Mouse (Mus musculus) erythroblast, embryonic 14.5 days (primary cell): ENCODE results near the gene Fam213a. TPM values are rescaled to one million over a fixed set of nuclear protein-coding genes. Genes with fewer than 3 reads are reported as not detected.

Experiments
- H3K27me3 ChIP-seq: 2 replicates; pipeline ENCODE4 v1.6.1; 2012; ENCODE audit warnings: inconsistent platforms; ENCODE audit not compliant: control insufficient read depth
- H3K36me3 ChIP-seq: 2 replicates; pipeline ENCODE4 v1.6.1; 2012; ENCODE audit warnings: mild to moderate bottlenecking, inconsistent platforms; ENCODE audit not compliant: control insufficient read depth
- H3K4me1 ChIP-seq: 2 replicates; pipeline ENCODE4 v1.6.1; 2012; ENCODE audit warnings: inconsistent platforms; ENCODE audit not compliant: control insufficient read depth
- H3K4me3 ChIP-seq: replicated peaks from 2 replicates; pipeline ENCODE3; 2012; ENCODE audit warnings: moderate library complexity, mild to moderate bottlenecking, inconsistent platforms
- H3K9me3 ChIP-seq: 2 replicates; pipeline ENCODE4 v1.6.1; 2012; ENCODE audit warnings: low read length, inconsistent platforms, mixed read lengths; ENCODE audit not compliant: control insufficient read depth
- GATA1 ChIP-seq: IDR thresholded peaks from 2 replicates; pipeline ENCODE4 v1.6.1; 2012; ENCODE audit warnings: low read length, inconsistent platforms, mixed read lengths
- TAL1 ChIP-seq: IDR thresholded peaks from 3 replicates; pipeline ENCODE4 v1.6.1; 2012; ENCODE audit warnings: low read length, inconsistent platforms, mixed read lengths
- polyA plus RNA-seq: library from polyadenylated mRNA; stranded (reverse); fragments of >175 nt; gene quantifications from 2 replicates; pipeline ENCODE4 v1.2.3, GENCODE M21; 2012

The Fam213a gene
- polyA plus RNA-seq, 1 experiment: 8.5 TPM

DNA sequence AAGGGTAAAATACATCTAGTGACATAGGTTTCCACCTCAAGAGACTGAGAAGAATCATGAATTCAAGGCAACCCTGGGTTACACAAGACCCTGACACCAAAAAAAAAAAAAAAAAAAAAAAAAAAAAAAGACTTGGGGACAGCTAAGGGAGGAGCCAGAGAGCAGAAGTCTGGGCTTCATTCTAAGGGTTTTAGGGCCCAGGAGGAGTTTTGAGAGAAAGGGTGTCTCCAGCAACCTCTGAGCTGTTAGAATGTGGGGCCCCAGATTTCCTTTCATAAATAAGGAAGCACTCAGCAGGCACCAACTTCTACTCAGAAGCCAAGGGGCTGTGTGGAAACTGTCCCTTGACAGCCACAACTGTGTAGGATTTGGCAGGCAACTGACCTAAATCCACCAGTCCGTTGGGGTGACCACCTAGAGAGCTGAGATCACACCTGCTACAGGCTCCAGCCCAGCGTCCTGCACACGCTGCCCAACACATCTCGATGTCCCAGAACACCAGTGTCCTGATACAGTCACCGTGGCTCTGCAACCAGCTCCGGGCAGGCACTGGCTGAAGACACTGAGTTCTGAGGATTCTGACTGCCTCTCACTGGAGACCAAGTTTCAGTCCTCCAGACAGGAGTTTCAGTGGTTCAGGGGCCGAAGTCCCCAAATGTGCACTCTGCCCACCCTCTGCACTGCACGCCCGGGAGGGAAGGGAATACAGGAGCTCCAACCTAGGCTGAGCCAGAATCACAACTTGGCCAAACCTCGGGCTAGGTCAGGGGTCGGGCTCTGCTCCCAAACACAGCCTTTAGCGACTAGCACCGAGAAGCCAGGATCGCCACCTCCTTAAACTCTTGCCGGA is 47.9 kb downstream of the Fam213a start:
- no peaks in the 10 kb centered on the region for H3K36me3 ChIP-seq

DNA sequence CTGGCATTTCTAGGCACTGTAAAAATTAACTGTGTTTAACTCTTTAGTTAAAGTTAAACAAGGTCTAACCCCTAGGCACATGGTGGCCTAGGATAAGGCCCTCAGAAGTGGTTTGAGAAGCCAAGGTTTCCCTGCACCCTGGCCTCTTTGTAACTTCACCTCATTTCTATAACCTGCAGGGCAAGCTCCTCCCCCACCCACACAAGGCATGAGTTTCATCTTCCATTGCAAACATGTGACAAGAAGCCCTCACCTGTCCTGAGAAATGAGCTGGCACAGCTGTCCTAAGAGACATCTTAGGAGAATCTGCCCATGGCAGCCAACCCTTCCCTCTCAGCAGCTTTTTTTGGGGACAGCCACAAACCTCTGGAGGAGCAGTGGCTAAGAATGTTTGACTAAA is 48.7 kb downstream of the Fam213a start:
- Histone ChIP-seq H3K4me3 (peak overlapping the region; percentile 82), H3K27me3 (peaks cover 9% of the 10 kb centered on the region), H3K9me3 (no peaks in the 10 kb centered on the region), H3K4me1 (peaks cover 81% of the 10 kb centered on the region), H3K36me3 (no peaks in the 10 kb centered on the region)
- no peak for TF ChIP-seq GATA1
- no peak for TF ChIP-seq TAL1

More for the DNA sequence above, 47.9 kb downstream of the Fam213a start:
- peaks cover 73% of the 10 kb centered on the region for H3K4me1 ChIP-seq
- TF ChIP-seq GATA1 (no peak), TAL1 (no peak)
- peaks cover 9% of the 10 kb centered on the region for H3K27me3 ChIP-seq
- peak overlapping the region; percentile 82 for H3K4me3 ChIP-seq
- H3K9me3 ChIP-seq: no peaks in the 10 kb centered on the region

DNA sequence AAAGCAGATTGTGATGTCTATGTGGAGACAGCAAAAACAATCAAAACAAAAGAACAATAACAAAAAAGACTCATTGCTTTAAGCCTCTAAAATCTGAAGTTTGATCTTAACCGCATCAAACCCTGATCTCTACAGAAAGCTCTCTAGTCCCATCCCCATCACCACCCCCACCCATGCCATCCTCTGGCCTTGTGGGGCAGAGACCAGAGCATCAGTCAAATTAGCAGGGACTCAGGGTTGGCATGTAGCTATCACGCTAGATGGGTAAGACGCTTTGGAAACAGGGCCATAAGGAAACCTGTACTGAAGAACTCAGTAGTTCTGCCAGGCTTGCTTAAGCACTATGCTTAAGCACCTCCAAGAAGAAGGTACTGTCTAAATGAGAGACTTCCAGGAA is 49.4 kb downstream of the Fam213a start:
- H3K4me3 ChIP-seq: no peak overlapping the region

DNA sequence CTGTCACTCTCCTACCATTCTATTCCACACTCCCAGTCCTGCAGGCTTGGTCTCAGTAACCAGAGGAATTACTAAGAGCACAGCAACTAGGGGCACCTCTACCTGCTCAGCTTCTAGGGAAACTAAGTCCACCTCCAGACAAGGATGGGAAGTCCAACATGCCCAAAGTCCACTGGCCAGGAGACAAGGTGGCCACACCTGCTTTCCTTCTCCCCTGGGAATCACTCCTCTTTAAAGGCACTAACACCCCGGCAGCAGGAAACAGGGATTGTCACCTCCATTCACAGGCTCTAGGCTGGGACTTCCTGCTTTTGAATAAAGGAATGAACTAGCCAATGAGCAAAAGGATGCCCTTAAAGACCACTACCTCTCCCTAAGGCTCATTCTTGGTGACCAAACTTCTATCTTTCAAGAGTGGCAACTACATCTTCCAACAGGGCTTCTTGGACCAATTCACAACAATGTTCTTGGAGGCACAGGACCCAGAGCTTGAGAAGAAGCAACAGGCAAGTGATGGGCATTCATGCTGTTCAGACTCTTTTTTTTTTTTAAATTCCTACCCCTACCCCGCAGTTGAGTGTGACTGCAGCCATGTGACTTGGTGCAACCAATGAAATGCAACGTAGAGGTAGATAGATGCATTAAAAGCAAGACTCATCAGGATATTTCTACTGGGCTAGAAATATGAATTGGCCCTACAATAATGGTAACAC is 49.9 kb downstream of the Fam213a start:
- Histone ChIP-seq H3K4me3 (no peak overlapping the region), H3K27me3 (peaks cover 9% of the 10 kb centered on the region), H3K4me1 (peaks cover 86% of the 10 kb centered on the region), H3K9me3 (no peaks in the 10 kb centered on the region), H3K36me3 (no peaks in the 10 kb centered on the region; the same call in none of the 2 replicates)
- TF ChIP-seq TAL1 (no peak), GATA1 (no peak)

More for the DNA sequence above, 49.4 kb downstream of the Fam213a start:
- no peaks in the 10 kb centered on the region; the same call in 1 of the 2 replicates for H3K36me3 ChIP-seq
- no peak for TF ChIP-seq TAL1
- TF ChIP-seq GATA1: no peak
- H3K4me1 ChIP-seq: peaks cover 86% of the 10 kb centered on the region
- no peaks in the 10 kb centered on the region for H3K9me3 ChIP-seq
- peaks cover 9% of the 10 kb centered on the region for H3K27me3 ChIP-seq

DNA sequence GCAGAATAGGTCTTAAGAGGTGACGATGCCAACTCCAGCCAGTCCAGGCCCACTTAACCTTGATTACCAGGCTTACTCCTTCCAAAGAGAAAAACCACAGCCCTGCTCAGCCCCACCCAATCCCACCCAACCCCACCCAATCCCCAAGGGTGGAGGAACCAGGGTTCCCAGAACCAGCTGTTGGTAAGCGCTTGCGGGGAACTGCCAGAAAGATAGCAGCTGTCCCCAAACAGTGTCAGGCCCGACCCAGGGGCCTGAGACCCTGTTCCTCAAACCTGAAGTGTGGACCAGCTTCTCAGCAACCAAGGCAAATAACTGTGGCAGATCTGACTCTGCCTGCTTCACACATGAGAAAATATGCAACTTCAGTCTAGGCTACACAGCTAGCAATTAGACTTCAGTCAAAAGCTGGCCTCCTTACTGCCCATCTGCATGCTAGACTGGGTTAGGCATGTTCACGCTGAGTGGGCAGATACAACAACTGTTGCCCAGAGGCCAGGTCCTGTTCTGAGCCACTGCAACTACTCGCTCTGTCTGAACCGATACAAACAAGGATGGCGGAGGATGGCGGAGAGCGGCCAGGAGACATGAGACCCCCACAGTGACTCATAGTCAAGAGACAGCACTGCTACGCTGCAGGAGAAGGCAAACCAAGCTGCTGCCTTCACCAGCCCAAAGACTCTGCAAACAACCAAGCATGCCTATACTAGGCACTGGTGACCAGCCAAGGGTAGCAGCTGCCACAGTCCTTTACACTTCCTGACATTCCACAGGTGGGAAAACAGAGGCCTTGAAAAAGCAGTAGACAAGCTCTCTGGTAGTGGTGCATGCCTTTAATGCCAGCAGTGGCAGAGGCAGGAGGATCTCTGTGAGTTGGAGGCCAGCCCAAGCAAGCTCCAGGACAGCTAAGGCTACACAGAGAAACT is 51.0 kb downstream of the Fam213a start:
- H3K9me3 ChIP-seq: no peaks in the 10 kb centered on the region
- peaks cover 89% of the 10 kb centered on the region for H3K4me1 ChIP-seq
- TF ChIP-seq GATA1: no peak
- no peak for TF ChIP-seq TAL1
- H3K36me3 ChIP-seq: no peaks in the 10 kb centered on the region; the same call in none of the 2 replicates
- peaks cover 4% of the 10 kb centered on the region for H3K27me3 ChIP-seq
- H3K4me3 ChIP-seq: peak overlapping the region; percentile 35

DNA sequence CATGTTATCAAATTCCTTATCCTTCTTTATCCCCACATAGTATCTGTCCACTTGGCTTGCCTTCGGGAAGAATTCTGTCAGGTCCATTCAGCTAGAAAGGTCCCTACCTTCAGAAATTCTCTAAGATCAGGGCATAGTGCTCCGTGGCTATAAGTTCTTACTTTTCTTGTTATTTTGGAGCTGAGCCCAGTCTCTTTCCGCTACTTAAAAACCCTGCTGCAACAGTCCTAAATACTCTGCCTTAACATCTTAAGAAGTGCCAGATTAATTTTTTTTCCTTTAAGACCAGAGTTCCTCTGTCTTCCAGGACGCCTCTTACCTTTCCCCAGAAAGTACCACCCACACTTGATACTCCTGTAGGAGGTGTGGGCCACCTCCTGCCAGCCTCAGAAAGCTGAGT is 53.4 kb downstream of the Fam213a start:
- H3K36me3 ChIP-seq: peaks cover 7% of the 10 kb centered on the region
- no peak overlapping the region for H3K4me3 ChIP-seq
- no peak for TF ChIP-seq GATA1
- no peak for TF ChIP-seq TAL1
- H3K27me3 ChIP-seq: no peaks in the 10 kb centered on the region
- no peaks in the 10 kb centered on the region for H3K9me3 ChIP-seq
- H3K4me1 ChIP-seq: peaks cover 91% of the 10 kb centered on the region

DNA sequence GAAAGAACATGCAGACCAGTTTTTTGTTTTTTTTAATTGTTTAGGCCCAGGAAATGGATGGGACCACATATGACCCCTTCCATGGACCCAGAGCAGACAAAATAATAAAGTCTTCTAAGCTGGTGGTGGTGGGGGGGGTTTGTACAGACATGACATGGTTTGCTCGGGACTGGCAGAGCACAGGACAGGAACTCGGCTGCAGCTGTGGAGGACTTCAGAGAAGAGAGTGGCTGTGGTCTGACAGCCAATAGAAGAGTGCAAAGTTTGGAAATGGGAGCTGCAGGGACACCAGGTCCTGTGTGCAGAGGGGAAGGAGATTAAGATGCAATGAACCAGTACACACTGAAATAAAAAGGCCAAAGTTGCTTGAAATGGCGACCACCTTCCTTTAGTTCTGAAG is 54.0 kb downstream of the Fam213a start:
- TF ChIP-seq GATA1: no peak
- no peak for TF ChIP-seq TAL1
- Histone ChIP-seq H3K36me3 (peaks cover 7% of the 10 kb centered on the region), H3K27me3 (no peaks in the 10 kb centered on the region), H3K9me3 (no peaks in the 10 kb centered on the region), H3K4me1 (peaks cover 90% of the 10 kb centered on the region), H3K4me3 (no peak overlapping the region)

DNA sequence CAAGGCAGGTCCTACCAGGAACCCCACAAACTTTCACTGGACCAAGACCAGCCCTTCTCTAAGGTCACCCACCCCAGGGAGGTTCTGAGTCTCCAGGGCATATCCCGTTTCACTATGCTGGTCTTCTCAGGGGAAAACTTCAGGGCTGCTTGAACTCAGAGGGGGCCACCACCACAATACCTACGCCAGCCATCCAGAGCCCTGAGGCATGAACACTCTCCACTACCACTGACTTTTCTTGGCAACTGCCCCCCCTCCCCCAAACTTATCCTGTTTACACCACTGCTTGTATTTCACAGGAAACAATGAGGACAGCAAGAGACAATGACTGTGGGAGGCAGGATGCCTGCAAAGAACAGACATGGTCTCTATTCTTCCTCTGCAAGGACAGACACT is 54.6 kb downstream of the Fam213a start:
- H3K4me3 ChIP-seq: no peak overlapping the region
- H3K36me3 ChIP-seq: peaks cover 7% of the 10 kb centered on the region
- H3K9me3 ChIP-seq: no peaks in the 10 kb centered on the region
- TF ChIP-seq TAL1 (no peak), GATA1 (no peak)
- peaks cover 90% of the 10 kb centered on the region for H3K4me1 ChIP-seq
- H3K27me3 ChIP-seq: no peaks in the 10 kb centered on the region
